Mouse (Mus musculus): ENCODE results near the gene Gatb.

- TF ChIP-seq CTCF (IDR thresholded peaks at IDR 0.05; ENCODE audit: extremely low read depth, insufficient read length, insufficient replicate concordance, low read depth, low read length): no peak
- TF ChIP-seq POLR2A (IDR thresholded peaks at IDR 0.05; ENCODE audit: low read depth, low read length): no peak
Measured at GRCm38 (mm10) chr3:85633733-85634132, 59.8 kb downstream of the Gatb start.
